Mouse (Mus musculus) myocyte (in vitro differentiated cells): ENCODE data around the gene Zfp318.

Experiments used
- E2F4 ChIP-seq: IDR thresholded peaks from one replicate; pipeline ENCODE4 v1.6.1; 2011; ENCODE audit warnings: mild to moderate bottlenecking, control low read depth, moderate library complexity; ENCODE audit not compliant: insufficient read depth
- MYOG ChIP-seq, 3 experiments: IDR thresholded peaks; one replicate each; pipeline ENCODE4 v1.6.1; 2011; ENCODE audit warnings: control low read depth in 2 of 3, low read depth in 2 of 3, mild to moderate bottlenecking in 2 of 3; ENCODE audit not compliant: insufficient read length in 2 of 3, control insufficient read depth in 1 of 3, insufficient read depth in 1 of 3
- POLR2A ChIP-seq: IDR thresholded peaks from one replicate; pipeline ENCODE4 v1.6.1; 2011; ENCODE audit warnings: low read depth, mild to moderate bottlenecking, control low read depth, moderate library complexity; ENCODE audit not compliant: insufficient read length
- POLR2AphosphoS2 ChIP-seq: IDR thresholded peaks from one replicate; pipeline ENCODE4 v1.6.1; 2011; ENCODE audit warnings: low read depth, control low read depth; ENCODE audit not compliant: insufficient read length
- SRF ChIP-seq: IDR thresholded peaks from one replicate; pipeline ENCODE4 v1.6.1; 2011; ENCODE audit warnings: low read depth; ENCODE audit not compliant: control insufficient read depth, insufficient read length
- TCF3 ChIP-seq: IDR thresholded peaks from one replicate; pipeline ENCODE4 v1.6.1; 2011; ENCODE audit warnings: low read depth, control low read depth; ENCODE audit not compliant: insufficient read length

- TF ChIP-seq POLR2A = no peak
- TF ChIP-seq POLR2AphosphoS2 = no peak
- no peak for TF ChIP-seq SRF
- TF ChIP-seq E2F4 = no peak
- no peak for TF ChIP-seq TCF3
- TF ChIP-seq MYOG (IDR thresholded peaks at IDR 0.05; ENCODE audit: control insufficient read depth in 1 of 3, insufficient read depth in 1 of 3, insufficient read length in 2 of 3, low read depth in 2 of 3) = no peak
Observed at GRCm38 (mm10) chr17:46457791-46458190, 74.3 kb downstream of the Zfp318 start.
